Mouse (Mus musculus): ENCODE measurements around the gene Abl1. TPM values are rescaled to one million over a fixed set of nuclear protein-coding genes. Genes with fewer than 3 reads are reported as not detected.

Abl1 gene
- polyA plus RNA-seq, 1 experiment = 63.8 TPM

DNA sequence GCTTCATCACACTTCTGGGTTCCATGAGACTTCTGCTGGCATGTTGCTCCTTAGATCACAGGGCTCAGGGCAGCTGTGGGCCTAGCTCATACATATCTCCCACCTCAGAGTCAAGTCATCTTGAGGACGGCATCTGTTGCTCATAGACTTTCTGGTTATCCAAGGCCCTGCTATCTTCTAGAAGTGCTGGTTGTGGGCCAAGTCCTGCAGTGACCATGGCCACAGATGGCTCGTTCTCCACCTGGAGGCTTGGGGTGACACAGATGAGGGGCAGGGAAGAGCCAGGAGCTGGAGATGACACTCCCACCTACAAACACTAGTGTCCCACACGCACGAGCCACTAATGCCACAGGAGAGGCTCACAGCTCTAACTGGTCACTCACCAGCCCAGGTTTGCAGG lies 125.5 kb downstream of the Abl1 start:
- no peak for TF ChIP-seq GATA1 (IDR thresholded peaks at IDR 0.05; ENCODE audit: low read length)

DNA sequence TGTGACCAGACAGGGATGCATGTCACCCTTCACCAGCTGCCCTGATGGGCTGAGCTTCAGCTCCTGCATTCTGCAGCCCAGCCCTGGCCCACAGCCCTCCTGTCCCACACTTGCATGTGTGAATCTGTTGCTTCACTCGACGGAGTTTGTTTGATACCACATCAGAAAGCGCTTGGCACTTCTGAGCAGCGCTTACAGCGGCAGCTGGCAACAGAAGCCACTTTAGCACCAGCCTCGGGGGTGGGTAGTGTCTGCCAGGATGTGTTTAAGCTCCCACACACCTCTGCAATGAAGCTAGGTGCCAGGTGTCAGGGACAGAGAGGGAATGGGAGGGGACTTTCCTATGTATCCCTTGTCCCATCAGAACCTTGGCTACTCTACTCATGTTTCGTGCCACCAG lies 126.5 kb downstream of the Abl1 start:
- no peak for TF ChIP-seq GATA1 (IDR thresholded peaks at IDR 0.05; ENCODE audit: low read length)

- no peak for TF ChIP-seq GATA1 (IDR thresholded peaks at IDR 0.05; ENCODE audit: low read length)
These were observed 127.2 kb downstream of the Abl1 start for GRCm38 (mm10) chr2:31815367-31815766.

DNA sequence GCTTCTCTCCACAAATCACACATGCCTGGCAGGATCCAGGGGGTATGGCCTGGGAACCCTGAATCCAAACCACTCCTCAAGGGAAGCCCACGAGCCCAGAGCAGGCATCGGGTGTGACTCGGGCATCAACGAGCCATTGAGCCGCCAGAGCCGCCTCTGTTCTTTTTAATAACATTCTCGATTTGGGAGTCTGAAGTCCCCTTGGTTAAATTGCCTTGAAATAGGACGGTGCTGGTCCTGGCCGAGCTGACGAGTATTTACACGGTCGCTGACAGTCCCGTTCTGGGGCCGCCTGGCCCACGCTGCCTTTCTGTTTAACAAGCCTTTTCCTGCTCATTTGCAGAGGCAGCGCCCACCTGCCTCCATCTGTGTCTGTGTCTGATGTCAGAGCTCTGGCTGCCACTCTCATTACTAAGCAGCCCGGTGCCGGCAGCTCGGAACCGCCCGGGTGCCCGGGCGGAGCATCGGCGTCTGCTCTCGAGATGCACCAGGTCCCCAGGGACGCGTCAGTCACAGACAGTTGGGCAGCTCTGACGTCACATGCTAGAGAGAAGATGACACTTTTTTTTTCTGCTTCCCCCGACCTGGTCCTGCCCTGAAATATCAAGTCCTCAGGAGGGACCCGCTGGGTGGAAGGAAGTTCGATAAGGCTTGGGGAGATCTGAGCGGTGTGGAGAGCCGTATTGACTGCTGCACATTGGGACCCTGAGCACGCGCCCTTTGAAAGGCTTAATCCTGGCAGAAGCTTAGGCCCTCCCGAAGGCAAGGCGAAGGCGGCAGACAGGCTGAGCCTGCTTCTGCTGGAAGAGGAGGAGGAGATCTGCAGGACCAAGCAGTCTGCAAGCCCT lies 134.6 kb downstream of the Abl1 start:
- TF ChIP-seq GATA1 (IDR thresholded peaks at IDR 0.05; ENCODE audit: low read length) = no peak

- TF ChIP-seq GATA1 (IDR thresholded peaks at IDR 0.05; ENCODE audit: low read length) = no peak
These were observed 136.0 kb downstream of the Abl1 start for GRCm38 (mm10) chr2:31823933-31824730.

- no peak for TF ChIP-seq GATA1 (IDR thresholded peaks at IDR 0.05; ENCODE audit: low read length)
These were observed 137.3 kb downstream of the Abl1 start for GRCm38 (mm10) chr2:31825469-31825911.

GRCm38 (mm10) chr2:31826094-31827085 lies 138.2 kb downstream of the Abl1 start:
- no peak for TF ChIP-seq GATA1 (IDR thresholded peaks at IDR 0.05; ENCODE audit: low read length)

DNA sequence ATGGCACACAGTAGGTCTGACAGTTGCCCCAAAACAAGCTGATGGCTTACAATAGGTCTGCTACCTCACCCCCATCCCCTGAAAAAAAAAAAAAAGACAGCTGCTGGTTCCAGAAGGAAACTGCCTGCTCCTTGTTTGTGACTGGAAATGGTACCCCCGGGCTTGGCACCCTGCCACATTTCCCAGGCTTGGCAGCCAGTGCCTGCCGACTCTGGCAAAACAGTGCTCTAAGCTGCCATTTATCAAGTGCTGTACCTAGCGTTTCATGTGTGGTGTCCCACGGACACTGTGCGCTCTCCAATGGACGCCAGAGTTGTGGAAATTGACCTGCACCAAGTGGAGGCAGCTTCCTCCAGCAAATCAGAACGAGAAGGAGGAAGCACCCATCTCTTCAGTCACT lies 139.7 kb downstream of the Abl1 start:
- TF ChIP-seq GATA1 (IDR thresholded peaks at IDR 0.05; ENCODE audit: low read length) = no peak

DNA sequence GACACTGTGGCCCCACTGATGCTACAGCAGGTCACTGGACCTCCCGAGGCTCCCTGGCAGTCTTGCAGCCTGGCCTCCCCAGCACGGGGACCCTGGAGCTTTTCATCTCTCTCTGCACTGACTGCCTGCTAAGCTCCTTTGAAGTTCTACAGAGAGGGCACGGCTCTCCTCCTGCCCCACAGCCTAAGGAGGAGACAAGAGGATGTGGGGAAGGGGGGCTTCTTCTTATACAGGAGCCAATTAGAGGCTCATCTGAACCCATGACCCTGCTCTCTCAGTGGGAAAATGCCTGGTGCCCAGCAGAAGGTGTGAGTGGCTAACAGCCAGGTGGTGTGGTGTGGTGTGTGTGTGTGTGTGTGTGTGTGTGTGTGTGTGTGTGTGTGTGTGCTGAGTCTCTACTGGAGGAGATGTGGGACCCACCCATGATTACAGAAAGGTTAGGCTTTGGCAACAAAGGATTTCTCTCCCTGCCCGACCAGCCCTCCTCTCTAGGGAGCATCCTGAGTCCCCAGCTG lies 140.2 kb downstream of the Abl1 start:
- no peak for TF ChIP-seq GATA1 (IDR thresholded peaks at IDR 0.05; ENCODE audit: low read length)

GRCm38 (mm10) chr2:31836091-31836490 lies 147.9 kb downstream of the Abl1 start:
- no peak for TF ChIP-seq GATA1 (IDR thresholded peaks at IDR 0.05; ENCODE audit: low read length)

- no peak for TF ChIP-seq GATA1 (IDR thresholded peaks at IDR 0.05; ENCODE audit: low read length)
These were observed 148.8 kb downstream of the Abl1 start for GRCm38 (mm10) chr2:31836985-31837384.

DNA sequence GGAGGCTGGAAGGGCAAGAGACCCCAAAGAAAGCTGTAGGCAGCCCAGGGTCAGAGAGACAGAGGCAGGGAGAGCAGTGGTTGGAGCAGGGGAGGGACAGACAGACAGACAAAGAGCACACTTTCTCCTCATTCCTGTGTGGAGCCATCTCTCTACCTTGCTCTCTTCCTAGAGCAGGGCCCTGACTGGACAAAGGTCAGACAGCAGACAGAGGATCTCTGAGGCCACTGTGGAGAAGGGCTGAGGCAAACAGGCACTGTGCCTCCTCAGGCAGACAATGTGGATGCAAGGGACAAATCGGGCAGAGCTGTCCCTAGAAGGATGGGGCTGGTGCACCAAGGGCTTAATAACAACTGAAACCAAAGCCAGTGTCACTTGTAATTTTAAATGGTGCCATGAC lies 150.7 kb downstream of the Abl1 start:
- no peak for TF ChIP-seq GATA1 (IDR thresholded peaks at IDR 0.05; ENCODE audit: low read length)

DNA sequence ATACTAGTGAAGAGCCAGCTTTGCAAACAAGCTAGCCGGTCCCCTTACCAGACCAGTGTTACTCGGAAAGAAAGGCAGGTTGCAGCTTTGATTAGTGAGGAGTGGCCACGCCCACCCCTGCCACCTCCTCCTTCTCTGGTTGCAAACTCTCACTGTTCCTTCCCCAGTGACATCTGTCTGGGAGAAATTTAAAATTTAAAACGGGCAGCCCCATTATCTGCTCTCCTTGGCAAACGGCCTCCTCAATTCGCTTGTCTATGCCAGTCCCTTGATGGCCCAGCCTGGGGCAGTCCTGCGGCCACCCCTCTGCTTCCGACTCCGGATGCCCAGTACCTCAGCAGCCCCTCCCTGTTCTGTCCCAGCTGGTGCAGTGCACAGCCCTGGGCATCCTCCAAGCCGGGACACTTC lies 156.6 kb downstream of the Abl1 start:
- no peak for TF ChIP-seq GATA1 (IDR thresholded peaks at IDR 0.05; ENCODE audit: low read length)

DNA sequence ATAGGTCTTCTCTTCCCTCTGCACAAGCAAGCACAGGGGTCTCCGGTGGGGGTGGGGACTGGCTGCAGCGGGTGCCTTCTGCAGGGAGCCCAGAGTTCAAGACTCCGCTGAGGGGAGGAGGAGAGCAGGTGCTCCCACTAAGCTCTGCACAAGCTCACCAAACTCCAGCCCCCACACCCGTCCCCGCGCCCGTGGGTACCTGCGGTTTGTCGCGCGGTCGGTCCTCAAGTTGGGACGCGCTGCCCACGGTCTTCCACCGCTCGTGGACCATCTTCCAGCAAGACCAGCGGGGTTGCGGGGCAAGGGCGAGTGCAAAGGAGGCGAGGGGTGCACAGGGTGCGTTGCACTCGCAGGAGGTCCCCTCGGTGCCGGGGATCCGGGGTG lies 157.3 kb downstream of the Abl1 start:
- no peak for TF ChIP-seq GATA1 (IDR thresholded peaks at IDR 0.05; ENCODE audit: low read length)
